Mouse (Mus musculus) retina, postnatal 1 day (tissue): ENCODE measurements around the gene Aes.
A peak's percentile ranks its signal among the peaks of the same experiment; 100 is the strongest.

Experiments
- DNase-seq: peaks from one replicate; pipeline ENCODE4 v3.0.0-alpha.2; 2012

The Aes gene

DNA sequence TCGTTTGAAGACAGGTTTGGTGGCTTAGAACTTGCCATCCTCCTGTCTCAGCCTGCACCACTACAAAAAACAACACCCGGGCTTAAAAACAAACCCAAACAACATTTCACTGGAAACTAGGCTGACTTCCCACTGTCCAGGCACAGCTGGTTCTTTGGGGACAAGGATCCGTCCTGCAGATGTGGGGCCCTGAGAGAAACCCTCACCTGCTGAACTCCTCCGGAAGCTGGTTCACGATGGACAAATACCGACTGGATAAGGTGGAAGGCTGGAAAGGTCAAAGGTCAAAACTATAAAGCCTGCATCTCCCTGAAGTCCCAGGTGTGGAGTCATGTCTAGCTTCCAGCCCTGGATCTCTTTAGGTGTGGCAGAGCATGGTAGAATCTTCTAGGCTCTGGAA, 39.6 kb downstream of the Aes start:
- no peak for DNase-seq

DNA sequence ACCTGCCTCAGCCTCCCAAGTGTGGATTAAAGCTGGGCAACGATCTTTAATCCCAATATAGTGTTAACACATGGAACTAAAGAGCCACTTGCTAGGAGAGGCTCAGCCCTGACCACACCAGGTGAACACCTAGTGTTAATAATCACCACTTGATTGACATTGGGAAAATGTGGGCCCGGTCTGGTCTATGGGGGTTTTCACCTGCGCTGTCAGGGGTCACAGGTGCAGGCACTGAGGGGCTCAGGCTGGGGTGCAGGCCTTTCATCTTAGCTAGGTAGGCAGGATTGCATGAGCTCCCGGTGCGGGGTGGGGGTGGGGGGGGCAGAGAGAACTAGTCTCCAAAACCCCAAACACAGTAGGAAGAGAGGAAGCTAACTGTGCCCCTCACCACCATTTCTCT, 40.3 kb downstream of the Aes start:
- no peak for DNase-seq

DNA sequence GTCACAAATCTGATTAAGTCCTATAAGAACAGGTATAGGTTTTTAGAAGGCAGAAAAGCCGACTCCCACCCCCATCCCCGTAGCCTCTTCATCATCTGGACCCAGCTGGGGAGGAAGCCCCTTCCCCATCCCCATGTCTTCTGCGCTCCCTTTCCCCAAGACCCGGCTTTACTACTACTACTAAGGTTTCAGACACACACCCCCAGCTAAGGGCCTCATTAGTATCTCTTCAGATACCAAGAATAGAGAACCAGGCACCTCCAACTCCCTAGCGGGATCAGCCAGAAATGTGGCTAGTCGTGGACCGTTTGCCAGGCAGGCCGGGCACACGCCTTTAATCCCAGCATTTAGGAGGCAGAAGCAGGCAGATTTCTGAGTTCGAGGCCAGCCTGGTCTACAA, 40.8 kb downstream of the Aes start:
- DNase-seq, result no peak

DNA sequence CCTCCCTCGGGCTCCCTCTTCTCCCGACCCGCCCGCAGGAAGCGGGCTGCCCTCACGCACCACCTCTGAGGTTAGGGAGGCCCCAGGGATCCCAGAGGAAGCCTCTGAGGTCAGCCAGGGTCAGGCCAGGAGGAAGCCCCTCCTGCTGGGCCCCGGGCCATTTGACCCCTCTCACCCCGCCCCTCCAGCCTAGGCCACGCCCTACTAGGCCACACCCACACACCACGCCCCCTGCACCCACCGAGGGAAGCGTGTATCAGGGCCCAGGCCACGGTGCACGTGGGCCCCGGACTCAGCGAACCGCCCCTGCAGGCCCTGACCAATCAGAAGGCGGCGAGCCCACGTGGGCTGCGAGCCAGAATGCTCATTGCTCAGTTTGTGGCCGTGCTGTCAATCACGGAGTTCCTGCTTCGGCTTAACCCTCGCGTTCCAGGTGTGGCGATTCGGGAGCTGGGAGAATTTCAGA, 41.5 kb downstream of the Aes start, which contains the start of gene Tle6:
Gene Tle6 (minus strand): TSS at position 336 of the 466 bp plus-strand sequence.
- peak; percentile 97 for DNase-seq

DNA sequence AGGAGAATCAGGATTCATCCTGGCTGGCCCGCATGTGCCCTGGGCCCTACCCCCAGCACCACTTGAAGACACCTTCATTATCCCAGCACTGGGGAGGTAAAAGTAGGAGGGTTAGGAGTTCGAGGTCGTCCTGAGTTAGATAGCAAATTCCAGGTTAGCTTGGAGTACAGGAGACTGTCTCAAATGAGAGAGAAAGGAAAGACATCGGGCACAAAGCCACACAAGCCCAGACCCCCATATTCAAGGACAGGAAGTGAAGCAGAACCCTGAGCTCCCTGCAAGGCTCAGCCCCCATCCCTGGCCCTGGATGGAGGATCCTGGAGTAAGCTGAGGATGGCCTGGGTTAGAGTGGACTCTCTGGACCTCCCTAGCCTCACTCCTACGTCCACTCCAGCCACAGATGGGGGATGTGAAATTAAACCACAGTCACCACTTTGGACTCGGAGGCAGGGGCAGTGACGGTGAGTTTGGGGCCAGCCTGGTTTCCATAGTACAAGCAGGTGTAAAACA, 42.2 kb downstream of the Aes start:
- DNase-seq, result no peak

DNA sequence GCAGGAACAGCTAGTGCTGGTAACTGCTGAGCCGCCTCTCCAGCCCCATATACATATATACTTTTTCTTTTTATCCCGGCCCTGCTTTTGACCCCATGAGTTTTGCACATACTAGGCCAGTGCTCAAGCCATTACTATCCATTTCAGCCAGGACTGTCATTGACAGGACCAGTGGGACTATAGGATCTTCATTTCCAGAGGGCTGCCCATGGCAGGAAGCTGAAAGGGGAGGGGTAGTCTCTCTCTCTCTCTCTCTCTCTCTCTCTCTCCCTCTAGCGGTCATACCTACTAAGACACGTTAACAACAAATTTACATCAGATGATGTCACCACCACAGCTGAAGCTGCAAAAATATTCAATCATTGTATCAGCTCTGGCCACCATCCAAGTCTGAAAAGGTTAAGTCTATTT, 43.5 kb downstream of the Aes start:
- DNase-seq, result peak; percentile 90

DNA sequence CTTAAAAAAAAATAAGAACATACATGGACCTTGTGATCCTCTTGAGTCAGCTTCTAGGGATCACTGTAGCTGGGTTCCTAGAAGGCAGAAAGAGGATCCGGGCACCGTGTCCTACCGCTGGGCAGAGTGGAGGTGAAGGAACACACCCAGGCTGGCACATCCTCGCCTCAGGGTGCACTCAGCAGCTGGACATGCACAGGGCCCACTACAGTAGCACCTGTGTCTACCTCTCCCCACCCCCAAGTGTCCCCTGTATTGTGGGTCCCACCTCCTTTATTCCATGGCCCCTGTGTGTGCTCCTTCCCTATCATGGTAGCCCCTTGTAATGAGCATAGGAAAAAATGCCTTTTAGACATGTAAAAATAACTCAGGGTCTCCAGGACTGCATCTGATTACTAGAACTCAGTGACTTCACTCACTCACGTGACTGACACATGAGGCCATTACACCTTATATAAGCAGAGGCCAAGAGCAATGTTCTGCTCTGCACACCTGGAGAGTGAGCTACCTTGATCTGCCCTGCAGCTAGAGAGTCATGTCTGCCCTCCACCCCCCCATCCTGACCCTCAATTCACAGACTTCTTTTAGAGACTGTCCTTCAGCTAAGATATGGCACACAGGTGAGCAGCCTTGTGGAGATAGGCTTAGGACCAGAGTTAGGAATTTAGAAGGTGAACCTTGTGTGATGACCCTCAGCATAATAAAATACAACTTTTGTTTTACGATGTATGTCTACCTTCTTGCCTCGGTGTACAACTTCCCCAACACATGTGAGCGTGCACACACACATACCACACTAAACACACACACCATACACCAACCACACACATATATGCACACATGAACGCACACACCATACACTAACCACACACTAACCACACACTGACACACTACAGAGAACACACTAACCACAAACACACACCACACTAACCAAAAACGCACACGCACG, 45.0 kb downstream of the Aes start:
- no peak for DNase-seq

DNA sequence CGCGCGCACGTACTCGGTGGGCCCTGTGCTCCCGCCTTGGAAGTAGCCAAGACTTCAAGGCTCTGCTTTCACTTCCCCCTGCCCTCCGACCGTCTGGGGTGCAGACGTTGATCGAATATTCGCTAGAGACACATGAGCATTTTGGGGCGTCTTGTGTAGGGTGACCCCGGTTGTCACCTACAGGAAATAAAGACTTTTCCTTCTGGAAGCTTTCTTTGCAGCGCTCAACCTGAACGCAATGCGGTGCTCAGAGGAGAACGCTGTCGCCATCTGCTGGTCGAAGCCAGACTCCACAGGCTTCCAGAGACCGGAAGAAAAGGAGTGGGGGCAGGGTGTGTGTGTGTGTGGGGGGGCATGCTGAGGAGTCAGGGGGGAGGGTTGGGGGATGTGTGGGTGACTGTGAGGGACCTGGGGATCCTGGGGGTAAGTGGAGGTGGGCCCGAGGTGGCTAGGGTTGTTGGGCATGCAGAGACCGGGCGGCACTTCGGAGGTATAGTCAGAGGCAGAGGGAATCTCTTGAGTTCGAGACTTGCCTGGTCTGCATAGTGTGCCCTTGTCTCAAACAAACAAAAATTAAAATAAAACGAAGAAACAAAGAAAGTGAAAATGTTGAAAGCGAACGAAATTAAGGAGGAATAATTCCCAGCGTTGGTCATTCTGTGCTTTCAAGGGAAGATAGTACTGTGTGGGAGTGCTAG, 45.8 kb downstream of the Aes start:
- peak; percentile 93 for DNase-seq

DNA sequence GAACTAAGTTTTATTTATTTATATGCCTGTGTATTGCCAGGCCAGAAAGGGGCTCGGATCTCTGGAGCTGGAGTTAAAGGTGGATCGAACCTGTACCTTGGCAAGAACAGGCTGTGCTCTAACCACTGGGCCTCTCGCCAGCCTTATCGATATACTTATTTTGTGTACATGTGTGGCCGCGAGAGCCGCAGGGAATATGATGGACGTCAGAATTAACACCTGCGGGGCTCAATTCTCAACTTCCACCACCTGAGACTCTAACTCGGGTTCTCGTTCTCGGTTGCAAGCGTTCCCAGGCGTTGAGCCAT, 46.3 kb downstream of the Aes start:
- no peak for DNase-seq

DNA sequence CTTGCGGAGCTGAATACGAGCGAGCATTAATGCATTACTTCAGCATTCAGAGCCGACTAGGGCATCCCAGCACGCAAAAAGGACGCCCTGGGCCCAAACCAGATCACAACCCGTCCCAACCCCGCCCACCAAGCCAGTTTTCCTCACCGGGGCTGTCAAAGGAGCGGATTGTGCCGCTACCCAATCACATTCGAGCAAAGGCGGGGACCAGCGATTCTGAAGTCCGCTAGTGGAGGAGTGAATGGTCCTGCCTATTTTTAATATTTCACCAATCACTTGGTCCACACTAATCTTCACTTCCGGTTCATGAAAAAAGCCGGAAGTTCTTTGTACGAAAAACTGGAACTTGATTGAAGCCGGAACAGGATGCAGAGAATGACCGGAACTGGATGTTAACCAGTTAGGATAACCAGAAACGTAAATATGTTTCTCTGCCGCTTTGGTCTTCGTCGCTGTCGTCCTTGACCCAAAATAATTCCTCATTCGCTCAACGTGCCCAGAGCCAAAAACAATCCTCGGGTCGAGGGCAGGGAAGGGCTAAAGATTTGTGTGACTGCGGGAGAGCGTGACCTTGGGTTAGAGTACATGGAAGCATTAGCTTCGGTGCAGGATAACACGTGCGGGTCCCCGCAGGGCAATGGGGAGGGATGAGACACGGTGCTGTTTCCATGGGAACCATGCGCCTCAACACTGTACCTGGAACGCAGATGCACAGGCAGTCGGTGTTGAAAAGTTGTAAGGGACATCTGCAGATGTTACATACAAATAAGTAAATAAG, 46.9 kb downstream of the Aes start, which contains the start of gene BC025920:
Gene BC025920 (plus strand): TSS at position 297 of the 778 bp plus-strand sequence.
- peak; percentile 99 for DNase-seq

DNA sequence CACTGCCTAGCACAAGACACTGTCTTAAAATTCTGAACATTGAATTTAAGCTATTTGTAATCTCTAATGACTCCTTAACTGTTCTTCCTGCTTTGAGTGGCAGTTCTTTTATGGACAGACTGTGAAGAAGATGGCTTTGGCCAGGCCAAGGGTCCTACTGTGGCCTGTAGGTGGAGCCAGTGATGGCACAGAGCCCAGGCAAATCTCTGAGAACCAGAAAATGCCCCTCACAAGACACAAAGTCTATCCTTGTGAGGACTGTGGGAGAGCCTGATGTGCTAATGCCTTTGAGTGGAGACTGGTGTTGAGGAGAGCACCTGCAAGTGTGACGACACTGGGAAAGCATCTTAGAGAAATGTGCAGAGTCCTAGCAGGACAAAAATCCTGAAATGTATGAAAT, 49.0 kb downstream of the Aes start:
- DNase-seq, result no peak

DNA sequence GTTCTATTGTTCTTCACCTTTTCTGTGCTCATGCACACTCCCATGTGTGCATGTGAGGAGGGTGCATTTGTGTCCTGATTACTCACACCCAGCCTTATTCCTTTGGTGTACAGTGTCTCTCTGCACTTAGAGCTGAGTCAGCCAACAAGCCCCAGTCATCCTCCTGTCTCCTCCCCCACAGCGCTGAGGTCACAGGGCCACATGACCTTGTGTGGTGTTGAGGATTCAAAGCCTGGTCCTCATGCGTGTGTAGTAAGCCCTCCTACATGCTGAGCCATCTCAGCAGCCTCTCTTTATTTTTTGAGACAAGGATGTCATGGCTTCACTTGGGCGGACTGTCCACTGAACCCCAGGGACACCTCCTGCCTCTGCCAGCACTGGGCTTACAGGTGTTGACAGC, 53.5 kb downstream of the Aes start:
- DNase-seq, result no peak

DNA sequence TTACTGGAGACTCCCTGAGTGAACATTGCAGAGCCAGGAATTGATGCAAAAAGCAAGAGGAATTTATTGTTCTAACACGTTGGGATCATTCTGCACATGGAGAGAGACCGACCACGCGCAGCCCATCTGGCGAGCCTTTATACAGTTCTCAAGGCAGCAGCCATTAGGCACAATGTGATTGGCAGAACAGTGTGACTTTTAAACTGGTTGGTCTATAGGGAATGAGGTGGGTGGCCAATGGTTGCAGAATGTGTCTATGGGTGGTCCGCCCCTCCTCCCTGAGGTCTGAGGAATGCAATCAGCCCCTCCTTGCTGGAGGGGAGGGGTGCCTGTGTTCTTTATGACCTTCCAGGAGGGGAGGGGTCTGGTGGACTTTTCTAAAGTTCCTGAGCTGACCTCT, 56.2 kb downstream of the Aes start:
- no peak for DNase-seq
